Mouse (Mus musculus): ENCODE results near the gene Gm47995. TPM values are rescaled to one million over a fixed set of nuclear protein-coding genes. Genes with fewer than 3 reads are reported as not detected.

The Gm47995 gene
- polyA plus RNA-seq (2012; rRNA removed; ENCODE audit: low replicate concordance): not detected in 2 replicates

DNA sequence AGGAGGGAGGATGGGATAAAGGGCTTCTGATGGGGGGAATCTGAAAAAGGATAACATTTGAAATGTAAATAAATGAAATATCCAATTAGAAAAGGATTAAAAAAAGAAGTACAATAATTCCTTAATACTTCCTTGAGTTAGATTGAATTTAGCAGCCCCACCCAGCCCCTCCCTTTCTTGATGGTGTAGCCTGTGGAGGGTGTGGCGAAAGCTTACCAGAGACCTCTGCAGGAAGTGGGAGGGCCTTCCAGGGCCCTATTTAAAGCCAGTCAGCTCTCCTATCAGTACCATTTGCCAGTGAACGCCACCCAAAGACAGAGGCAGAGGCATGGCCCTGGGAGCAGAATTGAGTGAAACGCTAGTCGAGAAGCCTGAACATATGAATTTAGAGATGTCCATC, at the start of gene Gm47995:
Gm47995 (plus strand) TSS at position 329 of the 400 bp plus-strand sequence.

DNA sequence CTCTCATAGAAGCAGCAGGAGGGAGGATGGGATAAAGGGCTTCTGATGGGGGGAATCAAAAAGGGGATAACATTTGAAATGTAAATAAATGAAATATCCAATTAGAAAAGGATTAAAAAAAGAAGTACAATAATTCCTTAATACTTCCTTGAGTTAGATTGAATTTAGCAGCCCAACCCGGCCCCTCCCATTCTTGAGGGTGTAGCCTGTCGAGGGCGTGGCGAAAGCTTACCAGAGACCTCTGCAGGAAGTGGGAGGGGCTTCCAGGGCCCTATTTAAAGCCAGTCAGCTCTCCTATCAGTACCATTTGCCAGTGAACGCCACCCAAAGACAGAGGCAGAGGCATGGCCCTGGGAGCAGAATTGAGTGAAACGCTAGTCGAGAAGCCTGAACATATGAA, 16.0 kb upstream of the Gm47995 start, which contains the start of gene Gm47985:
Gm47985 (plus strand) TSS at position 272 of the 400 bp plus-strand sequence.

DNA sequence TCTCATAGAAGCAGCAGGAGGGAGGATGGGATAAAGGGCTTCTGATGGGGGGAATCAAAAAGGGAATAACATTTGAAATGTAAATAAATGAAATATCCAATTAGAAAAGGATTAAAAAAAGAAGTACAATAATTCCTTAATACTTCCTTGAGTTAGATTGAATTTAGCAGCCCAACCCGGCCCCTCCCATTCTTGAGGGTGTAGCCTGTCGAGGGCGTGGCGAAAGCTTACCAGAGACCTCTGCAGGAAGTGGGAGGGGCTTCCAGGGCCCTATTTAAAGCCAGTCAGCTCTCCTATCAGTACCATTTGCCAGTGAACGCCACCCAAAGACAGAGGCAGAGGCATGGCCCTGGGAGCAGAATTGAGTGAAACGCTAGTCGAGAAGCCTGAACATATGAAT, 6.2 kb upstream of the Gm47995 start, which contains the start of gene Gm8947:
Gm8947 (plus strand) TSS at position 302 of the 400 bp plus-strand sequence.

DNA sequence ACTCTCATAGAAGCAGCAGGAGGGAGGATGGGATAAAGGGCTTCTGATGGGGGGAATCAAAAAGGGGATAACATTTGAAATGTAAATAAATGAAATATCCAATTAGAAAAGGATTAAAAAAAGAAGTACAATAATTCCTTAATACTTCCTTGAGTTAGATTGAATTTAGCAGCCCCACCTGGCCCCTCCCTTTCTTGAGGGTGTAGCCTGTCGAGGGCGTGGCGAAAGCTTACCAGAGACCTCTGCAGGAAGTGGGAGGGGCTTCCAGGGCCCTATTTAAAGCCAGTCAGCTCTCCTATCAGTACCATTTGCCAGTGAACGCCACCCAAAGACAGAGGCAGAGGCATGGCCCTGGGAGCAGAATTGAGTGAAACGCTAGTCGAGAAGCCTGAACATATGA, 5.6 kb downstream of the Gm47995 start, which contains the start of gene 3110040M04Rik:
3110040M04Rik (plus strand) TSS at position 304 of the 400 bp plus-strand sequence.

GRCm38 (mm10) chr1:151209824-151210355, 11.6 kb downstream of the Gm47995 start, which contains the start of gene Gm47996:
Gm47996 (plus strand) TSS chr1:151210131.

Other genes with a start within 250 kb of the Gm47995 start
- gene Hmcn1, start 205.0 kb upstream of the Gm47995 start, polyA plus RNA-seq (2012; rRNA removed; ENCODE audit: low replicate concordance): 6.2 and 7.1 TPM in 2 replicates
- 0.10 TPM in 1 of 2 replicates, not detected in the other for gene Gm47985, start 15.9 kb upstream of the Gm47995 start, polyA plus RNA-seq (2012; rRNA removed; ENCODE audit: low replicate concordance)
- not detected in 2 replicates for gene Gm8947, start 6.1 kb upstream of the Gm47995 start, polyA plus RNA-seq (2012; rRNA removed; ENCODE audit: low replicate concordance)
- not detected in 2 replicates for gene 3110040M04Rik, start 5.7 kb downstream of the Gm47995 start, polyA plus RNA-seq (2012; rRNA removed; ENCODE audit: low replicate concordance)
- not detected in 2 replicates for gene Gm47996, start 11.7 kb downstream of the Gm47995 start, polyA plus RNA-seq (2012; rRNA removed; ENCODE audit: low replicate concordance)
- gene Ivns1abp, start 146.0 kb downstream of the Gm47995 start, polyA plus RNA-seq (2012; rRNA removed; ENCODE audit: low replicate concordance): 51.7 and 60.0 TPM in 2 replicates
- gene Swt1, start 230.0 kb downstream of the Gm47995 start, polyA plus RNA-seq (2012; rRNA removed; ENCODE audit: low replicate concordance): 7.1 and 10.1 TPM in 2 replicates
- gene Trmt1l, start 230.1 kb downstream of the Gm47995 start, polyA plus RNA-seq (2012; rRNA removed; ENCODE audit: low replicate concordance): 14.4 and 21.0 TPM in 2 replicates

Measured in subcutaneous adipose tissue, adult 2 months (tissue).